Mouse (Mus musculus): Measurements from ENCODE around the gene Kcne4. TPM values are rescaled to one million over a fixed set of nuclear protein-coding genes. Genes with fewer than 3 reads are reported as not detected.

Gene Kcne4
- polyA plus RNA-seq, 1 experiment, result 2.4 TPM

GRCm38 (mm10) chr1:78811975-78812490, 4.5 kb upstream of the Kcne4 start:
- H3K27ac ChIP-seq (ENCODE audit: insufficient read depth, low read depth, low read length), result peak overlapping the region; percentile 47; the same call in 1 of the 2 replicates
- no peak for TF ChIP-seq CTCF (conservative IDR thresholded peaks at IDR 0.05; ENCODE audit: insufficient read depth, insufficient read length, low read depth, low read length)
- no peak for TF ChIP-seq POLR2A (IDR thresholded peaks at IDR 0.05; ENCODE audit: low read depth, low read length)

GRCm38 (mm10) chr1:78817756-78818155, 1.2 kb downstream of the Kcne4 start:
- 84% methylated on average over 16 of the region's 16 CpGs for WGBS
- Histone ChIP-seq H3K27me3 (replicated peaks; ENCODE audit: control insufficient read depth, insufficient read depth, low read length) (no peaks in the 10 kb centered on the region), H3K4me3 (ENCODE audit: insufficient read depth, low read depth, low read length) (peak overlapping the region; percentile 46), H3K27ac (ENCODE audit: insufficient read depth, low read depth, low read length) (0 out of 2 replicates have a peak overlapping the region, but pooled peaks have one; percentile 1), H3K4me1 (ENCODE audit: control insufficient read depth, insufficient read depth, low read length) (no peaks in the 10 kb centered on the region), H3K36me3 (ENCODE audit: control insufficient read depth, insufficient read depth, low read length) (no peaks in the 10 kb centered on the region)
- DNase-seq, result no peak
- TF ChIP-seq CTCF (conservative IDR thresholded peaks at IDR 0.05; ENCODE audit: insufficient read depth, insufficient read length, low read depth, low read length) (no peak), POLR2A (IDR thresholded peaks at IDR 0.05; ENCODE audit: low read depth, low read length) (no peak)

More at GRCm38 (mm10) chr1:78811975-78812490, 4.5 kb upstream of the Kcne4 start:
- Histone ChIP-seq H3K4me1 (ENCODE audit: control insufficient read depth, insufficient read depth, low read length) (peaks cover 8% of the 10 kb centered on the region; the same call in 1 of the 2 replicates), H3K27me3 (replicated peaks; ENCODE audit: control insufficient read depth, insufficient read depth, low read length) (no peaks in the 10 kb centered on the region), H3K36me3 (ENCODE audit: control insufficient read depth, insufficient read depth, low read length) (no peaks in the 10 kb centered on the region), H3K4me3 (ENCODE audit: insufficient read depth, low read depth, low read length) (no peak overlapping the region)
- WGBS, result 25% methylated on average over 10 of the region's 10 CpGs
- DNase-seq, result peak; percentile 58

GRCm38 (mm10) chr1:78818630-78819526, 2.3 kb downstream of the Kcne4 start:
- TF ChIP-seq CTCF (conservative IDR thresholded peaks at IDR 0.05; ENCODE audit: insufficient read depth, insufficient read length, low read depth, low read length) (no peak), POLR2A (IDR thresholded peaks at IDR 0.05; ENCODE audit: low read depth, low read length) (no peak)
- peak overlapping the region; percentile 27; the same call in 1 of the 2 replicates for H3K4me3 ChIP-seq (ENCODE audit: insufficient read depth, low read depth, low read length)
- WGBS, result 54% methylated on average over 11 of the region's 11 CpGs
- H3K4me1 ChIP-seq (ENCODE audit: control insufficient read depth, insufficient read depth, low read length), result no peaks in the 10 kb centered on the region
- no peak for DNase-seq
- H3K27me3 ChIP-seq (replicated peaks; ENCODE audit: control insufficient read depth, insufficient read depth, low read length), result no peaks in the 10 kb centered on the region
- peak overlapping the region; percentile 2; the same call in 1 of the 2 replicates for H3K27ac ChIP-seq (ENCODE audit: insufficient read depth, low read depth, low read length)
- no peaks in the 10 kb centered on the region for H3K36me3 ChIP-seq (ENCODE audit: control insufficient read depth, insufficient read depth, low read length)

GRCm38 (mm10) chr1:78819592-78819991, 3.0 kb downstream of the Kcne4 start:
- TF ChIP-seq POLR2A (IDR thresholded peaks at IDR 0.05; ENCODE audit: low read depth, low read length) (no peak), CTCF (conservative IDR thresholded peaks at IDR 0.05; ENCODE audit: insufficient read depth, insufficient read length, low read depth, low read length) (no peak)
- 33% methylated on average over 7 of the region's 7 CpGs for WGBS
- Histone ChIP-seq H3K4me3 (ENCODE audit: insufficient read depth, low read depth, low read length) (no peak overlapping the region), H3K4me1 (ENCODE audit: control insufficient read depth, insufficient read depth, low read length) (no peaks in the 10 kb centered on the region), H3K36me3 (ENCODE audit: control insufficient read depth, insufficient read depth, low read length) (no peaks in the 10 kb centered on the region), H3K27me3 (replicated peaks; ENCODE audit: control insufficient read depth, insufficient read depth, low read length) (no peaks in the 10 kb centered on the region), H3K27ac (ENCODE audit: insufficient read depth, low read depth, low read length) (0 out of 2 replicates have a peak overlapping the region, but pooled peaks have one; percentile 2)
- DNase-seq, result peak; percentile 64

GRCm38 (mm10) chr1:78820176-78820575, 3.6 kb downstream of the Kcne4 start:
- H3K27ac ChIP-seq (ENCODE audit: insufficient read depth, low read depth, low read length), result 0 out of 2 replicates have a peak overlapping the region, but pooled peaks have one; percentile 21
- WGBS, result 69% methylated on average over 8 of the region's 8 CpGs
- no peak for TF ChIP-seq POLR2A (IDR thresholded peaks at IDR 0.05; ENCODE audit: low read depth, low read length)
- DNase-seq, result no peak
- H3K36me3 ChIP-seq (ENCODE audit: control insufficient read depth, insufficient read depth, low read length), result no peaks in the 10 kb centered on the region
- H3K4me1 ChIP-seq (ENCODE audit: control insufficient read depth, insufficient read depth, low read length), result no peaks in the 10 kb centered on the region
- H3K4me3 ChIP-seq (ENCODE audit: insufficient read depth, low read depth, low read length), result no peak overlapping the region; the same call in 1 of the 2 replicates
- H3K27me3 ChIP-seq (replicated peaks; ENCODE audit: control insufficient read depth, insufficient read depth, low read length), result no peaks in the 10 kb centered on the region

GRCm38 (mm10) chr1:78821111-78821510, 4.6 kb downstream of the Kcne4 start:
- no peaks in the 10 kb centered on the region for H3K4me1 ChIP-seq (ENCODE audit: control insufficient read depth, insufficient read depth, low read length)
- 55% methylated on average over 9 of the region's 9 CpGs for WGBS
- no peak overlapping the region for H3K4me3 ChIP-seq (ENCODE audit: insufficient read depth, low read depth, low read length)
- DNase-seq, result no peak
- H3K27me3 ChIP-seq (replicated peaks; ENCODE audit: control insufficient read depth, insufficient read depth, low read length), result no peaks in the 10 kb centered on the region
- no peaks in the 10 kb centered on the region for H3K36me3 ChIP-seq (ENCODE audit: control insufficient read depth, insufficient read depth, low read length)
- no peak overlapping the region for H3K27ac ChIP-seq (ENCODE audit: insufficient read depth, low read depth, low read length)
- TF ChIP-seq CTCF (conservative IDR thresholded peaks at IDR 0.05; ENCODE audit: insufficient read depth, insufficient read length, low read depth, low read length) (no peak), POLR2A (IDR thresholded peaks at IDR 0.05; ENCODE audit: low read depth, low read length) (no peak)
